Mouse (Mus musculus) B cell, adult 62 days (primary cell): Measurements from ENCODE around the gene Olfr345. TPM values are rescaled to one million over a fixed set of nuclear protein-coding genes. Genes with fewer than 3 reads are reported as not detected.

Experiments
- total RNA-seq: library from RNA; stranded (reverse); gene quantifications from 4 replicates; pipeline ENCODE4 v1.2.4, GENCODE M21; 2023

The Olfr345 gene
- not detected in 4 replicates for total RNA-seq

DNA sequence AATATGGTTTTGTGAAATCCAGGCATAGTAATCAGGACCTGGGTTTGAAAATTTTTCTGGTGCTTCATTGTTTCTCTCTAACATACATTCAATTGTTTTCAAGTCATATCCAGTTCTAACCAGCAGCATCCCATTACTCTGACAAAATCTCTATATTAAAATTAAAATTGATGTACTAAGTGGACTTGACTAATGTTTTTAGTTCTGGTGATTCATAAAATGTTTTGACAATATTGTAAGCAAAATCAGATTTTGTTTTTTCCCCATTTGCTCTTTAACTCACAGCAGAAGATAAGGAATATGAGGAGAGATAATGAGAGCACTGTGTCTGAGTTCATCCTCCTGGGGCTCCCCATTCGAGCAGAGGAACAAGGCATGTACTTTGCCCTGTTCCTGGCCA lies at the start of gene Olfr345:
Olfr345 (plus strand) TSS at position 301 of the 400 bp plus-strand sequence.

DNA sequence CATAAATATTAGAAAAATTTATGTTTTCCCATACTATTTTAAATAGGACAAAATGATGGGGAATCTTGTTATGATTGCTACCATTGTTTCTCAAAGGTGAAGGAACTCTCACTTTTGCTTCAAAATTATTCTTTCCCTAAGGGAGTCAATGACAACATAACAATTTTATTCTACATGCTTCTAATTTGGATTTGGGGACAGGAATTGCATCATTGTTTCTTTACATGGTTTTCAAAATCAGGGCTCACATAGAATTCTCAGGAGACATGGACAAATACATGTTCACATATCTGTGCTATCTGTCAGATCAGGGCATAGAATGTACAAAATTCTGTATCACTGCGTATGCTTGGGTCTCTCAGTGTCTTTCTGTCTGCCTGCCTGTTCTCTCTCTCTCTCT lies 45.6 kb downstream of the Olfr345 start, which contains the start of gene Olfr346:
Olfr346 (plus strand) TSS at position 301 of the 400 bp plus-strand sequence.

Other genes starting within 250 kb of the Olfr345 start
- not detected in 4 replicates for gene Olfr339, start 221.1 kb upstream of the Olfr345 start, total RNA-seq
- gene Olfr340, start 187.5 kb upstream of the Olfr345 start, total RNA-seq: not detected in 4 replicates
- not detected in 4 replicates for gene Olfr341, start 157.6 kb upstream of the Olfr345 start, total RNA-seq
- not detected in 4 replicates for gene Olfr342, start 115.0 kb upstream of the Olfr345 start, total RNA-seq
- gene Olfr344, start 73.4 kb upstream of the Olfr345 start, total RNA-seq: not detected in 4 replicates
- gene Olfr346, start 45.7 kb downstream of the Olfr345 start, total RNA-seq: not detected in 4 replicates
- not detected in 4 replicates for gene Olfr347, start 91.9 kb downstream of the Olfr345 start, total RNA-seq
- gene Olfr348, start 144.2 kb downstream of the Olfr345 start, total RNA-seq: not detected in 4 replicates
- not detected in 4 replicates for gene Olfr50, start 150.5 kb downstream of the Olfr345 start, total RNA-seq
- not detected in 4 replicates for gene Olfr3, start 177.0 kb downstream of the Olfr345 start, total RNA-seq
- gene Olfr350, start 206.3 kb downstream of the Olfr345 start, total RNA-seq: not detected in 4 replicates
- not detected in 4 replicates for gene Olfr351, start 222.6 kb downstream of the Olfr345 start, total RNA-seq
- not detected in 4 replicates for gene Olfr352, start 228.4 kb downstream of the Olfr345 start, total RNA-seq